Mouse (Mus musculus) E14TG2a.4 (cell line): ENCODE data around the gene Rmi1.

Source experiments
- CTCF ChIP-seq: conservative IDR thresholded peaks from 2 replicates; pipeline ENCODE4 v1.5.1; 2014; ENCODE audit warnings: low read length
- NANOG ChIP-seq: IDR thresholded peaks from 2 replicates; pipeline ENCODE4 v1.6.1; 2014; ENCODE audit warnings: borderline replicate concordance, low read length, mixed read lengths
- POU5F1 ChIP-seq: IDR thresholded peaks from 2 replicates; pipeline ENCODE4 v1.6.1; 2014; ENCODE audit warnings: low read length, borderline replicate concordance

DNA sequence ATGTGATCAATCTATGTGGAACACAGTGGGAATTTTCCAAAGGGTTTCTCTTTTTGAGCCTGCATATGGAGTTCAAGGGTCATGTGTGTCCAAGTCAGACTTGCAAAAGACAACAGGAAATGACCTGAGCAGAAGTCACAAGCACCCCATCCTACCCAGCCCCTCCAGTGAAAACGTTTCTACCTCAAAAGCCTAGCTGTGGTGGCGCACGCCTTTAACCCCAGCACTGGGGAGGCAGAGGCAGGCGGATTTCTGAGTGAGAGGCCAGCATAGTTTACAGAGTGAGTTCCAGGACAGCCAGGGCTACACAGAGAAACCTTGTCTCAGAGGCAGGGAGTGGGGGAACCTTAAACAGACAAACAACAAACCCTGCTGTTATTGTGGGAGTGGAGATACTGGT is 50.2 kb downstream of the Rmi1 start:
- TF ChIP-seq CTCF (no peak), POU5F1 (no peak), NANOG (no peak)
